Mouse (Mus musculus) midbrain, embryonic 14.5 days (tissue): ENCODE results near the gene Olfml2b. TPM values are rescaled to one million over a fixed set of nuclear protein-coding genes. Genes with fewer than 3 reads are reported as not detected.

ENCODE experiments used
- ATAC-seq: fragments of 200-750 bp; cut with Nextera tagmentation; 2 replicates; pipeline ENCODE4 v1.8.0; 2017; ENCODE audit warnings: moderate number of reproducible peaks, moderate library complexity; ENCODE audit not compliant: low FRiP score, low TSS enrichment
- DNase-seq: peaks from one replicate; pipeline ENCODE4 v3.0.0-alpha.2; 2015
- H3K27ac ChIP-seq: fragments of 300-500 bp; sonication (generic); replicated peaks from 2 replicates; pipeline ENCODE4 v1.5.1; 2014; ENCODE audit warnings: mild to moderate bottlenecking, low read depth, low read length, moderate library complexity
- H3K27me3 ChIP-seq: fragments of 300-500 bp; sonication (generic); 2 replicates; pipeline ENCODE4 v1.6.1; 2014; ENCODE audit warnings: low read length, control low read depth, mixed read lengths; ENCODE audit not compliant: control insufficient read depth, insufficient read depth
- H3K36me3 ChIP-seq: fragments of 300-500 bp; sonication (generic); 2 replicates; pipeline ENCODE4 v1.6.1; 2014; ENCODE audit warnings: low read length, control low read depth; ENCODE audit not compliant: control insufficient read depth, insufficient read depth
- H3K4me1 ChIP-seq: fragments of 300-500 bp; sonication (generic); 2 replicates; pipeline ENCODE4 v1.6.1; 2014; ENCODE audit warnings: mild to moderate bottlenecking, antibody characterized with exemption, low read length, control low read depth; ENCODE audit not compliant: control insufficient read depth, insufficient read depth
- H3K4me2 ChIP-seq: fragments of 300-500 bp; sonication (generic); 2 replicates; pipeline ENCODE4 v1.6.1; 2014; ENCODE audit warnings: mild to moderate bottlenecking, low read length, moderate library complexity
- H3K4me3 ChIP-seq: fragments of 300-500 bp; sonication (generic); replicated peaks from 2 replicates; pipeline ENCODE4 v1.5.1; 2014; ENCODE audit warnings: low read depth, low read length
- H3K9ac ChIP-seq: fragments of 300-500 bp; sonication (generic); replicated peaks from 2 replicates; pipeline ENCODE4 v1.6.1; 2014; ENCODE audit warnings: mild to moderate bottlenecking, low read length, moderate library complexity
- H3K9me3 ChIP-seq: fragments of 300-500 bp; sonication (generic); 2 replicates; pipeline ENCODE4 v1.6.1; 2016; ENCODE audit warnings: low read length, control low read depth, mixed read lengths; ENCODE audit not compliant: control insufficient read depth
- WGBS: fragments of 180-500 bp; shearing (Covaris S2); extraction: QIAGEN DNeasy Blood & Tissue Kit; methylation state at CpG from one replicate; pipeline ENCODE4 v1.1.7; 2014; 5-methylcytosine and 5-hydroxymethylcytosine counted together
- polyA plus RNA-seq: library from polyadenylated mRNA; unstranded; fragments of >200 nt; fragmentation: Nextera tagmentation; extraction: Ambion mirVana; gene quantifications from 2 replicates; pipeline ENCODE4 v1.2.1, GENCODE M21; 2014

Olfml2b gene
- polyA plus RNA-seq, 1 experiment from 2014 or later: 3.7 TPM

- no peak for ATAC-seq
Observed at GRCm38 (mm10) chr1:170677681-170678080, 33.3 kb downstream of the Olfml2b start.

DNA sequence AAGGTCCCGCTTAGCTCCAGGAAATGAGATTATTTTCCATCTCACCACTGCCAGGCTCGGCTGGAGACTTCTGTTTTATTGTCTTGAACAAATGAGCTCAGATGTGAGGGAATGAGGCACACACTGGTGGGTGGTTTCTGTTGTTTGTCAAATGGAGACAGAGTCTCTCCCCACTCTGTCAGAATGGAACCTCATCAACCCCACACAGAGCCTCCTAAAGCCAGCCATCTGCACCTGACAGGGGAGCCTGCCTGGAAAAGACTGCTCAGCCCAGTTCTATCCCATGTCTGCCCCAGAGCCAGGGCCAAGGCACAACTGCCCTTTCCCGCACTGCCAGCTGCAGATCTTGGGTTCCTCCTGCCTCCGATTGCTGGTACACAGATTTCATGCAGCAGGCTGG lies 34.5 kb downstream of the Olfml2b start:
- Histone ChIP-seq H3K27ac (no peak overlapping the region), H3K4me2 (no peak overlapping the region), H3K4me3 (no peak overlapping the region), H3K36me3 (no peaks in the 10 kb centered on the region), H3K9ac (no peak overlapping the region), H3K27me3 (no peaks in the 10 kb centered on the region), H3K9me3 (no peaks in the 10 kb centered on the region), H3K4me1 (no peaks in the 10 kb centered on the region)
- DNase-seq (no peak), ATAC-seq (no peak)
- 66% methylated on average over 4 of the region's 4 CpGs for WGBS

More at GRCm38 (mm10) chr1:170677681-170678080, 33.3 kb downstream of the Olfml2b start:
- WGBS: 94% methylated on average over 4 of the region's 4 CpGs
- Histone ChIP-seq H3K27me3 (no peaks in the 10 kb centered on the region), H3K4me2 (no peak overlapping the region), H3K9me3 (no peaks in the 10 kb centered on the region), H3K4me1 (no peaks in the 10 kb centered on the region), H3K27ac (no peak overlapping the region), H3K9ac (no peak overlapping the region), H3K4me3 (no peak overlapping the region), H3K36me3 (no peaks in the 10 kb centered on the region)
- no peak for DNase-seq

GRCm38 (mm10) chr1:170679624-170680023 lies 35.3 kb downstream of the Olfml2b start:
- no peak for ATAC-seq
- no peak overlapping the region for H3K4me2 ChIP-seq
- H3K4me3 ChIP-seq: no peak overlapping the region
- no peak overlapping the region for H3K27ac ChIP-seq
- no peak for DNase-seq
- no peaks in the 10 kb centered on the region for H3K27me3 ChIP-seq
- H3K9me3 ChIP-seq: no peaks in the 10 kb centered on the region
- H3K4me1 ChIP-seq: no peaks in the 10 kb centered on the region
- 92% methylated on average over 2 of the region's 2 CpGs for WGBS
- no peaks in the 10 kb centered on the region for H3K36me3 ChIP-seq
- H3K9ac ChIP-seq: no peak overlapping the region

GRCm38 (mm10) chr1:170683863-170684262 lies 39.5 kb downstream of the Olfml2b start:
- H3K4me1 ChIP-seq: no peaks in the 10 kb centered on the region
- H3K4me2 ChIP-seq: no peak overlapping the region
- 85% methylated on average over 6 of the region's 6 CpGs for WGBS
- H3K27me3 ChIP-seq: no peaks in the 10 kb centered on the region
- H3K27ac ChIP-seq: no peak overlapping the region
- no peak for DNase-seq
- no peak for ATAC-seq
- no peak overlapping the region for H3K9ac ChIP-seq
- no peaks in the 10 kb centered on the region for H3K9me3 ChIP-seq
- H3K4me3 ChIP-seq: no peak overlapping the region
- H3K36me3 ChIP-seq: no peaks in the 10 kb centered on the region

- 93% methylated on average over 8 of the region's 8 CpGs for WGBS
- H3K36me3 ChIP-seq: no peaks in the 10 kb centered on the region
- no peak for DNase-seq
- no peak overlapping the region for H3K9ac ChIP-seq
- H3K27me3 ChIP-seq: no peaks in the 10 kb centered on the region
- no peak overlapping the region for H3K4me3 ChIP-seq
- no peaks in the 10 kb centered on the region for H3K9me3 ChIP-seq
- H3K4me2 ChIP-seq: no peak overlapping the region
- ATAC-seq: no peak
- no peak overlapping the region for H3K27ac ChIP-seq
- no peaks in the 10 kb centered on the region for H3K4me1 ChIP-seq
Observed at GRCm38 (mm10) chr1:170689773-170690172, 45.4 kb downstream of the Olfml2b start.

GRCm38 (mm10) chr1:170691301-170691700 lies 47.0 kb downstream of the Olfml2b start:
- no peaks in the 10 kb centered on the region for H3K9me3 ChIP-seq
- no peaks in the 10 kb centered on the region for H3K36me3 ChIP-seq
- H3K4me1 ChIP-seq: no peaks in the 10 kb centered on the region
- H3K4me2 ChIP-seq: no peak overlapping the region
- ATAC-seq (no peak), DNase-seq (no peak)
- H3K4me3 ChIP-seq: no peak overlapping the region
- 94% methylated on average over 5 of the region's 5 CpGs for WGBS
- H3K27me3 ChIP-seq: no peaks in the 10 kb centered on the region
- no peak overlapping the region for H3K27ac ChIP-seq
- H3K9ac ChIP-seq: no peak overlapping the region

DNA sequence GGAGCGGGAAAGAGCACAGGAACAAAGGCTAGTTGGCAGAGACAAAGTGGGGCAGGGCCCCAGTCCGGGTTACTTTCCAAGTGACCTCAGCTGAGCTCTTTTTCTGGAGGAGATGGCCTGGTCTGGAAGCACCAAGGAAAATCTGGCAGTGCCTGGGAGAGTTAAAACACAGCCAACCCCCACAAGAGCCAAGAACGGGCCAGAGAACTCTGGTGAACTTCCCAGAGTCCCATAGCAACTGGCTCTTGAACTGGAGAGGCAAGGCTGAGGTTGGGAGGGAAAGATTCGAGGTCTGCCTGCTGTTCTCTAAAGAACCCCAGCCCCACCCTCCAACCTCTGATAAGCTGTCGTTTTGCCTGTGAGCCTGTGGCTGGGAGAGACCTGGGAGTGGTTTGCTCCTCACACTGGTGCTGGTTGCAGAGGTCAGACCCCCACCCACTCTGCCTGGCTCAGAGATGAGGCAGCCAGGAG lies 50.5 kb downstream of the Olfml2b start:
- no peaks in the 10 kb centered on the region for H3K27me3 ChIP-seq
- no peak overlapping the region for H3K27ac ChIP-seq
- no peak overlapping the region for H3K4me2 ChIP-seq
- no peaks in the 10 kb centered on the region for H3K4me1 ChIP-seq
- H3K9ac ChIP-seq: no peak overlapping the region
- no peak overlapping the region for H3K4me3 ChIP-seq
- WGBS: 60% methylated on average over 5 of the region's 5 CpGs
- ATAC-seq (no peak), DNase-seq (no peak)
- H3K9me3 ChIP-seq: no peaks in the 10 kb centered on the region
- H3K36me3 ChIP-seq: no peaks in the 10 kb centered on the region

GRCm38 (mm10) chr1:170695326-170695725 lies 51.0 kb downstream of the Olfml2b start:
- H3K4me3 ChIP-seq: no peak overlapping the region
- DNase-seq (no peak), ATAC-seq (no peak)
- H3K9me3 ChIP-seq: no peaks in the 10 kb centered on the region
- WGBS: 47% methylated on average over 6 of the region's 6 CpGs
- no peaks in the 10 kb centered on the region for H3K27me3 ChIP-seq
- no peaks in the 10 kb centered on the region for H3K4me1 ChIP-seq
- no peak overlapping the region for H3K9ac ChIP-seq
- H3K27ac ChIP-seq: no peak overlapping the region
- no peak overlapping the region for H3K4me2 ChIP-seq
- no peaks in the 10 kb centered on the region for H3K36me3 ChIP-seq

DNA sequence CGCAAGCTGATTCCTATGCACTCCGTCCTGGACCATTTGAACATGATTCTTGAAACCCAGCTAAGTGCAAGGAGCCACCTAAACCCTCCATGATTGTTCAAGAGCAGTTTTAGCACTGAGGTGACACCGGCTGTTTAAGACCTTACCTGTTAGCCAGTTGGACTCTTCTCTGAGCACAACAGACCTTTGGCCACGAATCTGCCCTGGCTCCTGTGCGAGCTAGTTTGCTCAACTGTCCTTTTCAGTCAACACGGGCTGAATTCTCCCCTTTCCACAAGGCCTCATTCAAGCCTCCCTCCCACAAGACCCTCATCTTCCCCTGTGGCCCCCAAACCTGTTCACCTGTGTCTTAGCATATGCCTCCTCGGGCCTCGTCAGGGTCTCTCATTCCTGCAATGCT lies 52.7 kb downstream of the Olfml2b start:
- Histone ChIP-seq H3K4me2 (no peak overlapping the region), H3K9ac (no peak overlapping the region), H3K36me3 (no peaks in the 10 kb centered on the region), H3K4me3 (no peak overlapping the region), H3K9me3 (no peaks in the 10 kb centered on the region), H3K27me3 (no peaks in the 10 kb centered on the region), H3K27ac (no peak overlapping the region), H3K4me1 (no peaks in the 10 kb centered on the region)
- no peak for DNase-seq
- WGBS: 93% methylated on average over 8 of the region's 8 CpGs
- ATAC-seq: no peak
